Comparison of ENCODE assay signal across 13 mouse cellular contexts in the genomic region with DNA sequence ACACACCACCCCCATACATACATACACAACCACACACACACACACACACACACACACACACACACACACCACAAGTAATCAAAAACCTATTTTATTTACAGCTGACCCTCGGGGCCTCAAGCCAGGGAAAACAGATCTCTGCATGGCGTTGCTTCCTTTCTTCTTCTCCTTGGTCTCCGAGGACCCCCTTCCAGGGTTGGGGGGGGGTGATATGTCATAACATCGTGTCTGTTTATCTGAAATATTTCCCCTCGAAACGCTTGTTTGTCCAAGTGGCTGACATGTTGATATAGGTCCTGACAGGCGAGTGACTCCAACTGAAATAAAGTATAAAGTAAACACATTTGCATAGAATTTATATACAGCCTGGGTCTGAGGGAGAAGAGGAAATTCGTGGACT.
"Had no signal": no experiment of that assay in that cellular context is flagged by ENCODE, and none has a peak within 500 bp of the region (broad histone marks: within the 10 kb centered on the region; RNA-seq: fewer than 3 reads in every experiment).

No protein-coding gene starts in this region.

- H3K4me2 ChIP-seq: kidney, embryonic 15.5 days; liver, embryonic 11.5 days; liver, embryonic 15.5 days; midbrain, embryonic 12.5 days; neural tube, embryonic 13.5 days had no signal

- H3K27me3 ChIP-seq: liver, embryonic 15.5 days; midbrain, embryonic 12.5 days; neural tube, embryonic 13.5 days had no signal

- H3K27ac ChIP-seq: kidney, embryonic 15.5 days; liver, embryonic 15.5 days; midbrain, embryonic 12.5 days; neural tube, embryonic 13.5 days had no signal

- H3K4me3 ChIP-seq: kidney, embryonic 15.5 days; liver, embryonic 15.5 days; midbrain, embryonic 12.5 days; neural tube, embryonic 13.5 days had no signal

- H3K9me3 ChIP-seq: kidney, embryonic 15.5 days had no signal

- H3K36me3 ChIP-seq: liver, embryonic 15.5 days; midbrain, embryonic 12.5 days; neural tube, embryonic 13.5 days had no signal

- H3K9ac ChIP-seq: kidney, embryonic 15.5 days; liver, embryonic 15.5 days; midbrain, embryonic 12.5 days; neural tube, embryonic 13.5 days had no signal

- DNase-seq: kidney, adult 11 months; left cerebral cortex, postnatal 4 days; retina, postnatal 1 day; right cerebral cortex, postnatal 4 days; spleen, adult 18-20 months; thymus, adult 18-20 months; thymus, postnatal 14 days had no signal

- H3K4me1 ChIP-seq: midbrain, embryonic 12.5 days; neural tube, embryonic 13.5 days had no signal

- ATAC-seq: midbrain, embryonic 16.5 days had no signal
